Mouse (Mus musculus) lung, postnatal 4 days (tissue): ENCODE data around the gene 1700057G04Rik.

Source experiments
- DNase-seq, 2 experiments: peaks; one replicate each; pipeline ENCODE4 v3.0.0; 2021

Gene 1700057G04Rik

DNA sequence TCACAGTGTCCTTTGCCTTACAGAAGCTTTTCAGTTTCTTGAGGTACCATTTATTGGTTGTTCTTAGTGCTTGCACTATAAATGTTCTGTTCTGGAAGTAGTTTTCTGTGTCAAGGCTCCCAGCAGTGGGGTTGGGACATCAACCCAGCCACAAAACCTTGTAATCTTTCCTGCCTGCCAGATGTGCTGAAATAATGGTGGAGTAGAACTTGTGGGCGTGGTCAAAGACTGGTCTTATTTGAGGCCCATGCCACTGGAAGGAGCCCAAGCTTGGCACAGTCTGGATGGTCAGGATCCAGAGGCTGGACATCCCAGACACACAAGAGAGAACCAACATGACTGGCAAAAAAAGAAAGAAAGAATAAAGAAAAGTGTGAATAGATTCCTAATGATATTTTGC is 78.2 kb downstream of the 1700057G04Rik start:
- DNase-seq, result no peak

DNA sequence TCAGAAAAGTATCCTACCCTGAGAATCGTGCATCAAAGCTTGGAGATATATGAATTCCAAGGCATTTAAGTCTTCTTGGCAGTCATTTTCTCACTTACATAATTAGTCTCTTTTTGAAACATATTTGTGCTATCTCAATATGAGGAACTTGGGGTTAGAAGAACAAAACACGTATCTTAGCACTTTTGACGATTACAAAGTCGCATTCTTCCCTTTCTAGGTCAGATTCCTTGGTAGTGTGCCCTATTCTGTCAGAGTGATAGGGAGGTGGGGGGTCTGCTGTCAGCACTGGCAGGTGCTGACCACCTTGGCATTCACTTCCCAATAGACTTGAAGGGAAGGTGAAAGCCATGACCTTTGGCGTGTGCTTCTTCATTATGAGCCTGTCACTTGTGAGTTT is 93.5 kb downstream of the 1700057G04Rik start:
- no peak for DNase-seq
